Mouse (Mus musculus): ENCODE measurements around the gene Lman2l. TPM values are rescaled to one million over a fixed set of nuclear protein-coding genes. Genes with fewer than 3 reads are reported as not detected.

Gene Lman2l
- 10.9 and 13.0 TPM in 2 replicates for total RNA-seq (2012; rRNA removed)

- H3K4me3 ChIP-seq (ENCODE audit: insufficient read depth in 1 of 2, low read depth in 1 of 2, low read length in 2 of 2, poor library complexity in 1 of 2, severe bottlenecking in 1 of 2), result peak within 1 kb of the TSS; percentile 82 to 89
- 0 out of 2 replicates have a peak, but pooled peaks cover 4% of the 10 kb centered on the region for H3K36me3 ChIP-seq (ENCODE audit: control insufficient read depth, insufficient read depth, low read length, poor library complexity, severe bottlenecking)
- H3K9me3 ChIP-seq (ENCODE audit: control insufficient read depth, insufficient read depth, low read depth, low read length), result no peaks in the 10 kb centered on the region
- peak; percentile 94 for DNase-seq (ENCODE audit: low read depth, low spot score)
- H3K4me1 ChIP-seq (ENCODE audit: control insufficient read depth in 2 of 2, insufficient read depth in 2 of 2, low read length in 2 of 2, poor library complexity in 1 of 2), result 0 out of 4 replicates have a peak, but pooled peaks cover 0 to 2% of the 10 kb centered on the region in 2 experiments
- TF ChIP-seq ZNF384 (IDR thresholded peaks at IDR 0.05; ENCODE audit: low read depth, low read length), result no peak
- no peak; the same call in 1 of the 2 replicates for TF ChIP-seq CHD2 (IDR thresholded peaks at IDR 0.05; ENCODE audit: low read depth, low read length)
- no peak for TF ChIP-seq MAFK (IDR thresholded peaks at IDR 0.05; ENCODE audit: insufficient read depth, low read depth, low read length)
- TF ChIP-seq ZC3H11A (IDR thresholded peaks at IDR 0.05; ENCODE audit: borderline replicate concordance, low read depth, low read length), result no peak
- TF ChIP-seq HCFC1 (IDR thresholded peaks at IDR 0.05; ENCODE audit: borderline replicate concordance, insufficient read depth, low read length), result no peak
- H3K9ac ChIP-seq (ENCODE audit: insufficient read depth, low read depth, low read length, poor library complexity, severe bottlenecking), result peak within 1 kb of the TSS; percentile 90
- in situ Hi-C loops (cut with MboI; ENCODE audit: low sequenced_read_pairs in 2 of 2, unreplicated experiment in 2 of 2), result no loop called here
- no peak within 1 kb of the TSS for H3K27ac ChIP-seq (ENCODE audit: insufficient read depth, low read depth, low read length, poor library complexity, severe bottlenecking)
Observed at GRCm38 (mm10) chr1:36444471-36445464, at the start of gene Lman2l. Lman2l (minus strand) TSS chr1:36445271.

GRCm38 (mm10) chr1:36493299-36493698, 48.2 kb upstream of the Lman2l start:
- in situ Hi-C loops (cut with MboI; ENCODE audit: low sequenced_read_pairs in 2 of 2, unreplicated experiment in 2 of 2), result no loop called here

GRCm38 (mm10) chr1:36492416-36493139, 47.5 kb upstream of the Lman2l start:
- Histone ChIP-seq H3K9me3 (ENCODE audit: control insufficient read depth, insufficient read depth, low read depth, low read length) (no peaks in the 10 kb centered on the region), H3K4me3 (ENCODE audit: insufficient read depth in 1 of 2, low read depth in 1 of 2, low read length in 2 of 2, poor library complexity in 1 of 2, severe bottlenecking in 1 of 2) (no peak overlapping the region), H3K27ac (ENCODE audit: insufficient read depth, low read depth, low read length, poor library complexity, severe bottlenecking) (no peak overlapping the region; the same call in 1 of the 2 replicates), H3K36me3 (ENCODE audit: control insufficient read depth, insufficient read depth, low read length, poor library complexity, severe bottlenecking) (no peaks in the 10 kb centered on the region), H3K9ac (ENCODE audit: insufficient read depth, low read depth, low read length, poor library complexity, severe bottlenecking) (no peak overlapping the region), H3K4me1 (ENCODE audit: control insufficient read depth in 2 of 2, insufficient read depth in 2 of 2, low read length in 2 of 2, poor library complexity in 1 of 2) (peaks cover 0 to 2% of the 10 kb centered on the region in 2 experiments; a peak in 1 of 4 replicates)
- in situ Hi-C loops (cut with MboI; ENCODE audit: low sequenced_read_pairs in 2 of 2, unreplicated experiment in 2 of 2), result no loop called here
- TF ChIP-seq MAFK (IDR thresholded peaks at IDR 0.05; ENCODE audit: insufficient read depth, low read depth, low read length) (peak; percentile 65; the same call in 1 of the 2 replicates), CHD2 (IDR thresholded peaks at IDR 0.05; ENCODE audit: low read depth, low read length) (no peak)
- DNase-seq (ENCODE audit: low read depth, low spot score), result no peak

More at GRCm38 (mm10) chr1:36493299-36493698, 48.2 kb upstream of the Lman2l start:
- Histone ChIP-seq H3K4me1 (ENCODE audit: control insufficient read depth in 2 of 2, insufficient read depth in 2 of 2, low read length in 2 of 2, poor library complexity in 1 of 2) (peaks cover 0 to 2% of the 10 kb centered on the region in 2 experiments; a peak in 1 of 4 replicates), H3K9ac (ENCODE audit: insufficient read depth, low read depth, low read length, poor library complexity, severe bottlenecking) (no peak overlapping the region), H3K9me3 (ENCODE audit: control insufficient read depth, insufficient read depth, low read depth, low read length) (no peaks in the 10 kb centered on the region), H3K27ac (ENCODE audit: insufficient read depth, low read depth, low read length, poor library complexity, severe bottlenecking) (no peak overlapping the region), H3K4me3 (ENCODE audit: insufficient read depth in 1 of 2, low read depth in 1 of 2, low read length in 2 of 2, poor library complexity in 1 of 2, severe bottlenecking in 1 of 2) (no peak overlapping the region), H3K36me3 (ENCODE audit: control insufficient read depth, insufficient read depth, low read length, poor library complexity, severe bottlenecking) (no peaks in the 10 kb centered on the region; the same call in 1 of the 2 replicates)
- DNase-seq (ENCODE audit: low read depth, low spot score), result no peak
- TF ChIP-seq HCFC1 (IDR thresholded peaks at IDR 0.05; ENCODE audit: borderline replicate concordance, insufficient read depth, low read length), result no peak
- TF ChIP-seq ZNF384 (IDR thresholded peaks at IDR 0.05; ENCODE audit: low read depth, low read length), result no peak
- no peak for TF ChIP-seq CHD2 (IDR thresholded peaks at IDR 0.05; ENCODE audit: low read depth, low read length)
- no peak for TF ChIP-seq ZC3H11A (IDR thresholded peaks at IDR 0.05; ENCODE audit: borderline replicate concordance, low read depth, low read length)
- no peak for TF ChIP-seq MAFK (IDR thresholded peaks at IDR 0.05; ENCODE audit: insufficient read depth, low read depth, low read length)

GRCm38 (mm10) chr1:36489661-36490060, 44.6 kb upstream of the Lman2l start:
- TF ChIP-seq MAFK (IDR thresholded peaks at IDR 0.05; ENCODE audit: insufficient read depth, low read depth, low read length), result no peak
- TF ChIP-seq HCFC1 (IDR thresholded peaks at IDR 0.05; ENCODE audit: borderline replicate concordance, insufficient read depth, low read length), result no peak
- TF ChIP-seq ZNF384 (IDR thresholded peaks at IDR 0.05; ENCODE audit: low read depth, low read length), result no peak
- no peak for TF ChIP-seq ZC3H11A (IDR thresholded peaks at IDR 0.05; ENCODE audit: borderline replicate concordance, low read depth, low read length)
- no peak for TF ChIP-seq CHD2 (IDR thresholded peaks at IDR 0.05; ENCODE audit: low read depth, low read length)

More at GRCm38 (mm10) chr1:36489661-36490060, 44.6 kb upstream of the Lman2l start:
- Histone ChIP-seq H3K9ac (ENCODE audit: insufficient read depth, low read depth, low read length, poor library complexity, severe bottlenecking) (no peak overlapping the region), H3K27ac (ENCODE audit: insufficient read depth, low read depth, low read length, poor library complexity, severe bottlenecking) (no peak overlapping the region), H3K9me3 (ENCODE audit: control insufficient read depth, insufficient read depth, low read depth, low read length) (no peaks in the 10 kb centered on the region), H3K4me3 (ENCODE audit: insufficient read depth in 1 of 2, low read depth in 1 of 2, low read length in 2 of 2, poor library complexity in 1 of 2, severe bottlenecking in 1 of 2) (no peak overlapping the region), H3K4me1 (ENCODE audit: control insufficient read depth in 2 of 2, insufficient read depth in 2 of 2, low read length in 2 of 2, poor library complexity in 1 of 2) (peaks cover 0 to 2% of the 10 kb centered on the region in 2 experiments; a peak in 1 of 4 replicates), H3K36me3 (ENCODE audit: control insufficient read depth, insufficient read depth, low read length, poor library complexity, severe bottlenecking) (no peaks in the 10 kb centered on the region)
- in situ Hi-C loops (cut with MboI; ENCODE audit: low sequenced_read_pairs in 2 of 2, unreplicated experiment in 2 of 2), result no loop called here
- DNase-seq (ENCODE audit: low read depth, low spot score), result no peak
